Mouse (Mus musculus) heart, postnatal 0 days (tissue): Measurements from ENCODE around the gene Cst13. TPM values are rescaled to one million over a fixed set of nuclear protein-coding genes. Genes with fewer than 3 reads are reported as not detected.
A peak's percentile ranks its signal among the peaks of the same experiment; 100 is the strongest.

Source experiments
- ATAC-seq: fragments of 200-750 bp; cut with Nextera tagmentation; 2 replicates; pipeline ENCODE4 v1.8.0; 2017; ENCODE audit warnings: low read depth, moderate number of reproducible peaks, moderate library complexity; ENCODE audit not compliant: insufficient read depth
- DNase-seq: peaks from one replicate; pipeline ENCODE4 v3.0.0-alpha.2; 2016; ENCODE audit warnings: low spot score
- H3K27ac ChIP-seq: fragments of 300-500 bp; sonication (generic); 2 replicates; pipeline ENCODE4 v1.5.1; 2014; ENCODE audit warnings: low read depth, mild to moderate bottlenecking
- H3K27me3 ChIP-seq: fragments of 300-500 bp; sonication (generic); 2 replicates; pipeline ENCODE4 v1.6.1; 2014; ENCODE audit warnings: low read length, mixed read lengths; ENCODE audit not compliant: control insufficient read depth, insufficient read depth
- H3K36me3 ChIP-seq: fragments of 300-500 bp; sonication (generic); replicated peaks from 2 replicates; pipeline ENCODE4 v1.6.1; 2014; ENCODE audit warnings: low read length, mixed read lengths; ENCODE audit not compliant: control insufficient read depth, insufficient read depth
- H3K4me1 ChIP-seq: fragments of 300-500 bp; sonication (generic); 2 replicates; pipeline ENCODE4 v1.6.1; 2014; ENCODE audit warnings: antibody characterized with exemption; ENCODE audit not compliant: control insufficient read depth, insufficient read depth
- H3K4me2 ChIP-seq: fragments of 300-500 bp; sonication (generic); 2 replicates; pipeline ENCODE4 v1.6.1; 2014; ENCODE audit warnings: low read depth, mild to moderate bottlenecking, low read length, moderate library complexity
- H3K4me3 ChIP-seq: fragments of 300-500 bp; sonication (generic); 2 replicates; pipeline ENCODE4 v1.5.1; 2014; ENCODE audit warnings: low read depth, low read length
- H3K9ac ChIP-seq: fragments of 300-500 bp; sonication (generic); replicated peaks from 2 replicates; pipeline ENCODE4 v1.6.1; 2014; ENCODE audit warnings: low read depth, low read length, mixed read lengths
- H3K9me3 ChIP-seq: fragments of 300-500 bp; sonication (generic); replicated peaks from 2 replicates; pipeline ENCODE4 v1.6.1; 2016; ENCODE audit warnings: low read length; ENCODE audit not compliant: control insufficient read depth
- CTCF ChIP-seq: IDR thresholded peaks from 2 replicates; pipeline ENCODE4 v1.5.1; 2016; ENCODE audit warnings: antibody characterized with exemption, control low read depth, low read depth
- EP300 ChIP-seq: IDR thresholded peaks from 2 replicates; pipeline ENCODE4 v1.6.1; 2016; ENCODE audit warnings: antibody characterized with exemption, low read depth
- WGBS: fragments of 180-500 bp; shearing (Covaris S2); extraction: QIAGEN DNeasy Blood & Tissue Kit; methylation state at CpG from one replicate; pipeline ENCODE4 v1.1.7; 2014; 5-methylcytosine and 5-hydroxymethylcytosine counted together
- polyA plus RNA-seq: library from polyadenylated mRNA; unstranded; fragments of >200 nt; fragmentation: Nextera tagmentation; extraction: Ambion mirVana; gene quantifications from 2 replicates; pipeline ENCODE4 v1.2.1, GENCODE M21; 2015
- total RNA-seq: library from RNA; depleted of rRNA; stranded (reverse); fragments of >200 nt; gene quantifications from 2 replicates; pipeline ENCODE4 v1.2.3, GENCODE M21; 2014; ENCODE audit warnings: low replicate concordance; rRNA removed

Gene Cst13
- total and polyA plus RNA-seq, 2 experiments from 2014 or later, result not detected

DNA sequence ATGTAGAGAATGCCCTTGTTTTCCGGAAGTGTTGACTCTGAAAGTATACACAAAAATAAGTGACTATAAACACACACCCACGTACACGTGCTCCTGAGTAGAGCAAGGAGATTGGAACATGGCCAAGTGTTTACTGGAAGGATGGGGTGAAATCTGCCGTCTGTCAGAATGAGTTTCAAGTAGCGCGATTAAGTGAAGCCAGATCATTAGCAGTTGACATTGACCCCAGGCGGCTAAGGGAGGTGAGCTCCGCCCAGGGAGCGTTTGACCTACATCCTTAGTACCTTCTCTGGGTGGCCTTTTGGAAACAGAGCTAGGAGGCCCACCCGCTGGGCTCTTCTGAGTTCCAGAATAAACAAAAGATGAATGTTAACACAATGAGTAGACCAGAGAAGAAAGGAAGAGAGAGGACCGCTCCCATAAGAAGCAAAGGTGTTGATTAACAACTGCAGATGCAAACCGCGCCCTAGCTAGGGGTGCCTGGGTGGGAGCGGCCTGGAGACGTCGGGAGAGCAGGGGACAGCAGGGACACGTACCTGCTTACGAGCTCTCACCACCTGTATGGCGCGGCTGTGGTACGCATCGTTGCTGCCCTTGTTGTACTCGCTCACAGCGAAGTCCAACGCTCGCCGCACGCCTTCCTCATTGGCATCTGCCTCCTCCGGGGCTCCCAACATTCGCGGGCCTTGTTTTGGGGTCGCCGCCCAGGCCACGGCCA is 54.9 kb downstream of the Cst13 start:
- Histone ChIP-seq H3K4me1 (peaks cover 60% of the 10 kb centered on the region), H3K27me3 (no peaks in the 10 kb centered on the region), H3K27ac (peak overlapping the region; percentile 97), H3K4me3 (peak overlapping the region; percentile 98), H3K9ac (peak overlapping the region; percentile 91), H3K4me2 (peak overlapping the region; percentile 91), H3K9me3 (no peaks in the 10 kb centered on the region), H3K36me3 (peaks cover 22% of the 10 kb centered on the region)
- no peak for TF ChIP-seq CTCF
- TF ChIP-seq EP300, result no peak
- WGBS, result under 1% methylated on average over 34 of the region's 34 CpGs
- ATAC-seq (peak; percentile 29), DNase-seq (peak; percentile 27)

DNA sequence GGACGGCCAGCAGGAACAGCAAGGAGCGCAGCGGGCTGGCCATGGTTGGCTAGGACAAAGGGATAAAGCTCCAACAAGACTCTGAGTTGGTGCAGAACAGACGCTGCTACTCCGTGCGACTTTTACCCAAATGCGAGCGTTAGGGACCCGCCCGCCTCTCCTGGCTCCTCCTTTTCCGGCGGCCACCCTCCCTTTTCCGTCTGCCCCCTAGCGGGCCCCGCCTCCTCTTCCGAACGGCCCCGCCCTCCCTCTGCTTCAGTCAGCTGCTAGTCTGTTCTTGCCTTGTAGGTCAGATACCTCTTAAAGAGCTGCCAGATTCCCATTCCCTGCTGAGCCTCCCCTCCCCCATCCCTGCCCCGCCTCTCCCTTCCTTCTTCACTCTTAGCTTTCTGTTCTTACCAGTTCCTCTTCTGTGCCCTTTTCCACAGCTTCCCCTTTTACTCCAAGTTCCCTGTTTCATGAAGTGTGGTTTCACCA is 55.5 kb downstream of the Cst13 start, which contains the start of gene Cst3:
TSS of gene Cst3 (minus strand) at position 358 of the 477 bp plus-strand sequence.
- ATAC-seq, result peak; percentile 95
- Histone ChIP-seq H3K4me1 (peaks cover 60% of the 10 kb centered on the region), H3K36me3 (peaks cover 22% of the 10 kb centered on the region), H3K4me3 (peak within 1 kb of the TSS; percentile 98), H3K27ac (peak within 1 kb of the TSS; percentile 97), H3K27me3 (no peaks in the 10 kb centered on the region), H3K9me3 (no peaks in the 10 kb centered on the region), H3K9ac (peak within 1 kb of the TSS; percentile 91), H3K4me2 (peak within 1 kb of the TSS; percentile 91)
- TF ChIP-seq EP300 (peak; percentile 78; the same call in 1 of the 2 replicates), CTCF (peak; percentile 43)
- WGBS, result under 1% methylated on average over 19 of the region's 19 CpGs
- peak; percentile 97 for DNase-seq

DNA sequence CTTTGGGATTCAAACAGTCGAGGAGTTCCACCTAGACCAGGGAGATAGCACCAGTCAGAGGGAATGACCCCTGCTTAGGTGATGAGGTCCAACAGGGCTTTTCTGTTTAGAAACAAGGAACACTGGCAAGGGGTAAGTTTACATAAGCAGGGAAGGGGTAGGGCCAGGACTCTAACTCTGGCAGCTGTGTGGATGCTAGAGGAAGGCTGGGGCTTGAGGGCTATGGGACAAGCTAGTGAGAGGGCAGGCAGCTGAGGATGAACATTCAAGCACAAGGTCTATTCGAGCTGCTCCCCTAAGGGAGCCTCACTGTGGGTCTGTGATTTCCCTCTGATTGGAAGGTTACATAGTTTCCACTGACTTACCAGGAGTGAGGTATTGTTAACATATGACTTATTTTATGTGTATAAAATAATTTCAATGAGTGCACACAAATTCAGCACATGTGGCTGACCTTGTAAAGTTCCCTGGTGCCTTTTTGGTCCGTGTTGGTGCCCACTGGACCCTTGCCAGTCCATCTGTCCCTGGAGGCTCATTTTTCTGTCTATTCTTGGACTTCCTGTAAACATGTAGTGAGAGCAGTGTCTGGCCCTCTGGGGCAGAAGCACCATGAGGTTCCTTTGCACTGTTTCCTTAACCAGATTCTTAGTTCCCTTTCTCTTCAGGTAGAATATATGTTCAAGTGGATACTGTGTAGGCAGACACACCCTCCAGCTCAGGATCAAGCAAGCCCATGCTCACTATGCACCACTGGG is 57.3 kb downstream of the Cst13 start:
- H3K27ac ChIP-seq, result peak overlapping the region; percentile 40
- no peaks in the 10 kb centered on the region for H3K9me3 ChIP-seq
- peaks cover 8% of the 10 kb centered on the region for H3K36me3 ChIP-seq
- no peak for TF ChIP-seq EP300
- no peak for TF ChIP-seq CTCF
- WGBS, result 25% methylated on average over 3 of the region's 3 CpGs
- DNase-seq (no peak), ATAC-seq (no peak)
- H3K4me3 ChIP-seq, result no peak overlapping the region
- H3K4me2 ChIP-seq, result no peak overlapping the region
- no peaks in the 10 kb centered on the region for H3K27me3 ChIP-seq
- no peak overlapping the region for H3K9ac ChIP-seq
- H3K4me1 ChIP-seq, result peaks cover 57% of the 10 kb centered on the region

DNA sequence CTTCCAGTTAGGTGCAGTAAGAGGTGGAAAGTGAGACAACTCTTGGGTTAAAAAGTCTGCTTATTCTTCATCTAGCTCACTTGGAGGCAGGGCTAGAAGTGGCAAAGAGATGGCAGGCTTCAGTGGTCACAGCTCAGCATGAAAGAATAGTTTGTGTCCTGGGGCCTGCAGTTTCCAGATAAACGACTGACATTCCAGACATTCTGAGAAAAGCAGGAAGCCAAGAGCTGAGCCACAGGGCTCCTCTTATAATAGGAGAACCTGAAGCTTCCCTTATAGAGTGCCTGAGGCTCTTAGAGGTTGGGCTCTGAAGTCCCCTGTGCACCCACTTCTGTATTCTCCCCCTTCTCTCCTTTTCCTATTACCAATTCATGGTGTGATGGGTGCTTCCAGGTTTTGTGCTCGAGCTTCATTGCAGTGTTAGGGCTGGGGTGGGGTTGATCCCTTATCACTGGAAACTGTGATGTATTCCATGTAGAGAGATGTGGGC is 58.8 kb downstream of the Cst13 start:
- peaks cover 42% of the 10 kb centered on the region for H3K4me1 ChIP-seq
- no peak overlapping the region for H3K4me2 ChIP-seq
- no peak overlapping the region for H3K4me3 ChIP-seq
- no peaks in the 10 kb centered on the region for H3K27me3 ChIP-seq
- no peak for TF ChIP-seq CTCF
- no peak for TF ChIP-seq EP300
- H3K27ac ChIP-seq, result peak overlapping the region; percentile 64
- ATAC-seq (no peak), DNase-seq (peak; percentile 30)
- no peaks in the 10 kb centered on the region for H3K36me3 ChIP-seq
- 0% methylated on average over 2 of the region's 2 CpGs for WGBS
- H3K9ac ChIP-seq, result no peak overlapping the region
- no peaks in the 10 kb centered on the region for H3K9me3 ChIP-seq

DNA sequence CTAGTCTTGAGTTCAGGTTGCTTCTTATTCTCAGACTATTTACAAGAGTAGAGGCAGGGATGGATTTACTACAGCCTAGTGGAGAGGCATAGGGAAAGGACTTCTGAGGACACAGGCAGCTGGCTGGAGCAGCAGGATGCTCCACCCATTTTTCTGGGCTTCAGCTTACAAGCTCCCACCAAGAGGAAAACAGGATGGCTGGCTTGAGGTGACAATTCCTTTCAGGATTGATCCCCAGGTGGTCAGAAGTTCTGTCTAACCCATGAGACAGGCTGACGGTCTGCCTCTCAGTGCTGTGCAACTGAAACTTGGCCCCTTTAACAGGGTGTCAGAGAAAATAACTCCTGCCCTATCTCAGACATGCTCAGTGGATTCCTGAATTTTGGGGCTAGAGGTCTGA is 59.3 kb downstream of the Cst13 start:
- Histone ChIP-seq H3K9me3 (no peaks in the 10 kb centered on the region), H3K4me1 (peaks cover 37% of the 10 kb centered on the region), H3K9ac (no peak overlapping the region), H3K4me2 (no peak overlapping the region), H3K4me3 (no peak overlapping the region), H3K36me3 (no peaks in the 10 kb centered on the region), H3K27me3 (no peaks in the 10 kb centered on the region), H3K27ac (peak overlapping the region; percentile 64)
- DNase-seq, result peak; percentile 49
- ATAC-seq, result no peak
- WGBS, result 6% methylated on average over 1 of the region's 1 CpGs
- TF ChIP-seq CTCF, result no peak
- TF ChIP-seq EP300, result no peak

Other genes starting within 250 kb of the Cst13 start
- gene Nxt1, start 147.5 kb upstream of the Cst13 start, total RNA-seq, result 37.7 and 38.9 TPM in 2 replicates
- gene Nxt1, start 147.5 kb upstream of the Cst13 start, polyA plus RNA-seq, result 28.6 and 32.0 TPM in 2 replicates
- 21.9 and 40.1 TPM in 2 replicates for gene Gzf1, start 139.1 kb upstream of the Cst13 start, total RNA-seq
- 12.4 and 14.3 TPM in 2 replicates for gene Gzf1, start 139.1 kb upstream of the Cst13 start, polyA plus RNA-seq
- gene Napb, start 87.6 kb upstream of the Cst13 start, total RNA-seq, result 2.3 and 3.7 TPM in 2 replicates
- gene Napb, start 87.6 kb upstream of the Cst13 start, polyA plus RNA-seq, result 1.5 TPM in 2 replicates
- not detected in 2 replicates for gene Cstl1, start 69.7 kb upstream of the Cst13 start, total RNA-seq
- gene Cstl1, start 69.7 kb upstream of the Cst13 start, polyA plus RNA-seq, result not detected in 2 replicates
- gene Cst11, start 48.6 kb upstream of the Cst13 start, total RNA-seq, result not detected in 2 replicates
- gene Cst11, start 48.6 kb upstream of the Cst13 start, polyA plus RNA-seq, result not detected in 2 replicates
- gene 8030411F24Rik, start 38.1 kb upstream of the Cst13 start, total RNA-seq, result not detected in 2 replicates
- gene 8030411F24Rik, start 38.1 kb upstream of the Cst13 start, polyA plus RNA-seq, result not detected in 2 replicates
- not detected in 2 replicates for gene Cst12, start 30.7 kb upstream of the Cst13 start, total RNA-seq
- gene Cst12, start 30.7 kb upstream of the Cst13 start, polyA plus RNA-seq, result not detected in 2 replicates
- not detected in 2 replicates for gene Cst8, start 21.3 kb upstream of the Cst13 start, total RNA-seq
- gene Cst8, start 21.3 kb upstream of the Cst13 start, polyA plus RNA-seq, result not detected in 2 replicates
- gene Cst9, start 15.1 kb downstream of the Cst13 start, total RNA-seq, result 6.6 TPM in 1 of 2 replicates, not detected in the other
- gene Cst9, start 15.1 kb downstream of the Cst13 start, polyA plus RNA-seq, result 14.8 and 16.8 TPM in 2 replicates
- not detected in 2 replicates for gene 9230104L09Rik, start 45.0 kb downstream of the Cst13 start, total RNA-seq
- 0.98 and 1.5 TPM in 2 replicates for gene 9230104L09Rik, start 45.0 kb downstream of the Cst13 start, polyA plus RNA-seq
- gene Cst3, start 55.6 kb downstream of the Cst13 start, total RNA-seq, result 499 and 550 TPM in 2 replicates
- gene Cst3, start 55.6 kb downstream of the Cst13 start, polyA plus RNA-seq, result 883 and 898 TPM in 2 replicates
- gene Gm1330, start 183.2 kb downstream of the Cst13 start, total RNA-seq, result not detected in 2 replicates
- gene Gm1330, start 183.2 kb downstream of the Cst13 start, polyA plus RNA-seq, result not detected in 2 replicates
- not detected in 2 replicates for gene Gm10750, start 197.2 kb downstream of the Cst13 start, total RNA-seq
- not detected in 2 replicates for gene Gm10750, start 197.2 kb downstream of the Cst13 start, polyA plus RNA-seq